Mouse (Mus musculus): Measurements from ENCODE around the gene Itga11. TPM values are rescaled to one million over a fixed set of nuclear protein-coding genes. Genes with fewer than 3 reads are reported as not detected.

Itga11 gene
- polyA plus RNA-seq, 1 experiment from 2014 or later, result 0.82 TPM

DNA sequence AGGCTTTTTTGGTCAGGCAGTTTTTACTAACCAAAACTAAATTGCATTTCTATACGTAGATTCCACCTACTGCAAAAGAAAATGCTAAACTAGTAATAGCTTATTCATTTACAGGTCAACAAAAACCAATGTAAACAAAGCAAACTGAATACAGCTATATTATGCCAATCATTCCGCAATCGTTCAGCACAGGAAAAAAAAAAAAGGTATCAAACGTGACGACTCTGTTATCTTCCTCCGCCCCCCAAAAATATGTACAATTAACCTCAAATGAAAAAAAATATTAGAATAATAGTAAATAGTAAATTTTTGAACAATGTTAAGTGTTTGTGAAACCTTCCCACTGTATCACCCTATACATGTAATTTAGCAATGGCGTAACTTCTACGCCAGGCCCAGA, 132.5 kb downstream of the Itga11 start:
- Histone ChIP-seq H3K9ac (replicated peaks; ENCODE audit: low read length) (peak overlapping the region; percentile 94), H3K27me3 (ENCODE audit: insufficient read depth, low read length) (no peaks in the 10 kb centered on the region), H3K4me2 (replicated peaks; ENCODE audit: low read depth, low read length) (peak overlapping the region; percentile 90), H3K4me3 (ENCODE audit: low read length) (peak overlapping the region; percentile 93), H3K4me1 (ENCODE audit: insufficient read depth, low read length) (peaks cover 29% of the 10 kb centered on the region), H3K27ac (ENCODE audit: low read length) (no peak overlapping the region), H3K36me3 (ENCODE audit: insufficient read depth, low read length) (no peaks in the 10 kb centered on the region), H3K9me3 (ENCODE audit: low read length) (no peaks in the 10 kb centered on the region)
- ATAC-seq (ENCODE audit: low FRiP score, low TSS enrichment), result no peak
- 18% methylated on average over 8 of the region's 8 CpGs for WGBS

DNA sequence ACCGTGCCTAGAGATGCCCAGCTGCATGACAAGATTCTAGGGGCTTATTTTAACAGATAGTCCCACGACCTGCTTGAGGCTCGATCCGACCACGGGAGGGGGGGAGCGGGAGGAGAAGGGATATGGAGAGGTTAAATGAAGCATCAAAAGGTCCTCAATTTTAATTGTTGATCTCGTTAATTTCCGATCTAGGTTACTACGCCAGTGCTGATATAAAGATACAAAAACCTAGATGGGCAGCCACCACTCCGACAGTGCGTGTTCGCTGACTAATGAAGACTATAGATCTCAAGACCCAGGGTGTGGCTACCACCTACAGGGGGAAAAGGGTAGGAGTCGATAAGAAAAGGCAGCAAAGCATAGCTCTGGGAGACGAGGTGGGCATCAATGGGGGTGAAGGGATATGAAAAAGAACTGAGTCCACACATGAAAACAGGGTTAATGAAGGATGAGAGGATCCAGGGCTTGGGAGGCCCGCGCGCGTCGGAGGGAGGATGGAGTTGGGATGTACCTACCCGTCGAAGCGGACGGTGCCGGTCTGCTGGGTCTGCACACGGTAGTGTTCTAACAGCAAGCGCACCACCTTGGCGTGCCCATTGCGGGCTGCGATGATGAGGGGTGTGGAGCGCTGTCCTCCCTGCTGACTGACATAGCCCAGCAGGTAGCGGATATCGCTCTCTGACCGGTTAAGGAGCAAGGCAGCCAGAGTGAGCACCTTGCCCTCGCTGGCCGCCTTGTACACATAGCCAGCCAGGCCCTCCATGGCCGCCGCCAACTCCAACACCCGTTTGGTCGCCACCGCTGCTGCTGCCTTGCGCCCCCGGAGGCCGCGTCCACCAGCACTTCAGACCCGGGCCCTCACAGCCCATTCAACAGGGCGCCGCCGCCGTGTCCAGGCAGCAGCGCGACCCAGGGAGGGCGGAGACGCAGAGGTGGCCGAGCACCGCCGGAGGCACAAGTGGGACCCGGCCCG, 133.2 kb downstream of the Itga11 start:
- WGBS, result under 1% methylated on average over 58 of the region's 58 CpGs

DNA sequence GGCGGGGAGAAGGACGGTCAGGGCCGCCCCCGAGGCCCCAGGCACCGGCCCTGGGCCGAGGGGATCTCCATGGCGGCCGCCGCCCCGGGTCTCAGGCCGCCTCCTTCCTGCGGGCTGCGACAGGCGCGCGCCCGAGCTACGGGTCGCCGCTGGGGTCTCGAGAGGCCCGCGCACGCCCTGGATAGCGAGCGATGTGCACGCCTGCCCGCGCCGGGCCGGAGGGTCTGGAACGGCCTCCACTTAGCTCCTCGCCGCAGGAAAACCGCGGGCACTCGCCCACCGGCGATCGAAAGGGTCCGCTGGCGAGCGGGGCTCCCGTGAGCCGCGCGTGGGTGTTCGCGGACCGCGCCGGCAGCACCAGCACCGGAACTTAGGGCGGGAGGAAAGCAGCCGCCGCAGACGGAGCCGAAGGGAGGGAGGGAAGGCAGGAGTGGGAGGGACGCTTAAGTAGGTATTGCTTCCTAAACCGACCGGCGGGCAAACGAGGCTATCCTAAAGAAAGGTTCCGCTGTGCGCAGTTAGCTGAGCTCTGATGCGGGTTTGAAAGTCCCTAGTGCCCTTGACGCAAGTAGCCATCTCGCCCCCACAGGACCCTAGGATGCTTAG, 134.0 kb downstream of the Itga11 start, which contains the start of gene Fem1b:
Gene Fem1b (minus strand): TSS at position 419 of the 606 bp plus-strand sequence.
- WGBS, result under 1% methylated on average over 68 of the region's 68 CpGs
- no peaks in the 10 kb centered on the region for H3K36me3 ChIP-seq (ENCODE audit: insufficient read depth, low read length)
- peak within 1 kb of the TSS; percentile 98 for H3K27ac ChIP-seq (ENCODE audit: low read length)
- peak; percentile 95 for ATAC-seq (ENCODE audit: low FRiP score, low TSS enrichment)
- peak within 1 kb of the TSS; percentile 94 for H3K9ac ChIP-seq (replicated peaks; ENCODE audit: low read length)
- H3K4me2 ChIP-seq (replicated peaks; ENCODE audit: low read depth, low read length), result peak within 1 kb of the TSS; percentile 90
- peaks cover 29% of the 10 kb centered on the region for H3K4me1 ChIP-seq (ENCODE audit: insufficient read depth, low read length)
- no peaks in the 10 kb centered on the region for H3K9me3 ChIP-seq (ENCODE audit: low read length)
- H3K27me3 ChIP-seq (ENCODE audit: insufficient read depth, low read length), result no peaks in the 10 kb centered on the region
- H3K4me3 ChIP-seq (ENCODE audit: low read length), result peak within 1 kb of the TSS; percentile 93

More for the DNA sequence above, 133.2 kb downstream of the Itga11 start:
- Histone ChIP-seq H3K27me3 (ENCODE audit: insufficient read depth, low read length) (no peaks in the 10 kb centered on the region), H3K9ac (replicated peaks; ENCODE audit: low read length) (peak overlapping the region; percentile 94), H3K9me3 (ENCODE audit: low read length) (no peaks in the 10 kb centered on the region), H3K4me2 (replicated peaks; ENCODE audit: low read depth, low read length) (peak overlapping the region; percentile 90), H3K27ac (ENCODE audit: low read length) (peak overlapping the region; percentile 98), H3K4me1 (ENCODE audit: insufficient read depth, low read length) (peaks cover 29% of the 10 kb centered on the region), H3K36me3 (ENCODE audit: insufficient read depth, low read length) (no peaks in the 10 kb centered on the region), H3K4me3 (ENCODE audit: low read length) (peak overlapping the region; percentile 93)
- peak; percentile 78 for ATAC-seq (ENCODE audit: low FRiP score, low TSS enrichment)

GRCm38 (mm10) chr9:62812216-62813049, 134.8 kb downstream of the Itga11 start:
- Histone ChIP-seq H3K36me3 (ENCODE audit: insufficient read depth, low read length) (no peaks in the 10 kb centered on the region), H3K27me3 (ENCODE audit: insufficient read depth, low read length) (no peaks in the 10 kb centered on the region), H3K9me3 (ENCODE audit: low read length) (no peaks in the 10 kb centered on the region), H3K4me2 (replicated peaks; ENCODE audit: low read depth, low read length) (peak overlapping the region; percentile 90), H3K4me3 (ENCODE audit: low read length) (peak overlapping the region; percentile 93), H3K4me1 (ENCODE audit: insufficient read depth, low read length) (peaks cover 29% of the 10 kb centered on the region), H3K9ac (replicated peaks; ENCODE audit: low read length) (peak overlapping the region; percentile 94), H3K27ac (ENCODE audit: low read length) (peak overlapping the region; percentile 98)
- WGBS, result 19% methylated on average over 14 of the region's 14 CpGs
- ATAC-seq (ENCODE audit: low FRiP score, low TSS enrichment), result 0 out of 2 replicates have a peak, but pooled peaks have one; percentile 33

- 90% methylated on average over 2 of the region's 2 CpGs for WGBS
- no peak for ATAC-seq (ENCODE audit: low FRiP score, low TSS enrichment)
These were observed 137.1 kb downstream of the Itga11 start for GRCm38 (mm10) chr9:62814751-62815150.

DNA sequence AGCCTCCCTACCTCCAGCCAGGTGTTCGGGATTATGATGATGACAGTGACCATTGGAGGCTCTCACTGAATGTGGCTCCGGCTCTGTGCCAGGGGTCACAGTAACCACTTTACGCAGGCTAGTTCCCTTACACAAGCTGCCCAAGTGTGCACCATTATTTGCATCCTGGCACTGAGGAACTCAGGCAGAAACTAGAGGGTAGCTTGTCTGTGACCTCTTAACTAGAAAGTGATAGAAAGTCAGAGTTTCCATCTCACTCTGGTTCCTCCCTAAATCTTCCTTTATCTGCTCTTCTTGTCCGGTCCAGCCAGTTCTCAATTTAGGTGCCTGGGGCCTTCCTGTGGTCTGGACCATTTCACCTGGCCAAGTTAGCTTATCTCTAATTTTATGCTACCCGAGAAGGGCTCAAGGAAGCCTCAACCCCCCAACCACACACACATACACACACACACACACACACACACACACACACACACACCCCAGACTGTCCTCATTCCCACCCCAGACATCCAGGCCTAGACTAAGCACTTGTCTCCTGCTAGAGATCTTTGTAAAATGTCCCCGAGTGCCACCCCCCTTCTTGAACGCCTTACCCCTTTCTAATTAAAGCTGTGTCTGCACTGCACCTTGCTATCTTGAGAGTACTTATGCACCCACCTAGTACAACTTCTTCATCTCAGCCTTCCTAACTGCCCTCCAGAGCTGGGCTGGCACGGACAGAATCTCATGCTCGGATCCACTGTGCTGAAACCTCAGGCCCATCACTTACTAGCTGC, 138.9 kb downstream of the Itga11 start:
- no peaks in the 10 kb centered on the region for H3K36me3 ChIP-seq (ENCODE audit: insufficient read depth, low read length)
- H3K4me3 ChIP-seq (ENCODE audit: low read length), result no peak overlapping the region
- H3K27ac ChIP-seq (ENCODE audit: low read length), result no peak overlapping the region
- no peaks in the 10 kb centered on the region for H3K9me3 ChIP-seq (ENCODE audit: low read length)
- H3K4me1 ChIP-seq (ENCODE audit: insufficient read depth, low read length), result peaks cover 6% of the 10 kb centered on the region
- no peak overlapping the region for H3K4me2 ChIP-seq (replicated peaks; ENCODE audit: low read depth, low read length)
- no peak for ATAC-seq (ENCODE audit: low FRiP score, low TSS enrichment)
- WGBS, result 84% methylated on average over 9 of the region's 9 CpGs
- no peaks in the 10 kb centered on the region for H3K27me3 ChIP-seq (ENCODE audit: insufficient read depth, low read length)
- H3K9ac ChIP-seq (replicated peaks; ENCODE audit: low read length), result no peak overlapping the region

More at GRCm38 (mm10) chr9:62814751-62815150, 137.1 kb downstream of the Itga11 start:
- Histone ChIP-seq H3K27ac (ENCODE audit: low read length) (no peak overlapping the region), H3K27me3 (ENCODE audit: insufficient read depth, low read length) (no peaks in the 10 kb centered on the region), H3K4me3 (ENCODE audit: low read length) (no peak overlapping the region), H3K4me2 (replicated peaks; ENCODE audit: low read depth, low read length) (no peak overlapping the region), H3K9ac (replicated peaks; ENCODE audit: low read length) (no peak overlapping the region), H3K36me3 (ENCODE audit: insufficient read depth, low read length) (no peaks in the 10 kb centered on the region), H3K4me1 (ENCODE audit: insufficient read depth, low read length) (peaks cover 14% of the 10 kb centered on the region), H3K9me3 (ENCODE audit: low read length) (no peaks in the 10 kb centered on the region)

- H3K27me3 ChIP-seq (ENCODE audit: insufficient read depth, low read length), result no peaks in the 10 kb centered on the region
- H3K4me3 ChIP-seq (ENCODE audit: low read length), result no peak overlapping the region
- no peaks in the 10 kb centered on the region for H3K9me3 ChIP-seq (ENCODE audit: low read length)
- ATAC-seq (ENCODE audit: low FRiP score, low TSS enrichment), result no peak
- H3K4me1 ChIP-seq (ENCODE audit: insufficient read depth, low read length), result peaks cover 6% of the 10 kb centered on the region
- H3K9ac ChIP-seq (replicated peaks; ENCODE audit: low read length), result no peak overlapping the region
- no peaks in the 10 kb centered on the region for H3K36me3 ChIP-seq (ENCODE audit: insufficient read depth, low read length)
- H3K27ac ChIP-seq (ENCODE audit: low read length), result no peak overlapping the region
- no peak overlapping the region for H3K4me2 ChIP-seq (replicated peaks; ENCODE audit: low read depth, low read length)
- 74% methylated on average over 12 of the region's 12 CpGs for WGBS
These were observed 139.5 kb downstream of the Itga11 start for GRCm38 (mm10) chr9:62817099-62817571.

DNA sequence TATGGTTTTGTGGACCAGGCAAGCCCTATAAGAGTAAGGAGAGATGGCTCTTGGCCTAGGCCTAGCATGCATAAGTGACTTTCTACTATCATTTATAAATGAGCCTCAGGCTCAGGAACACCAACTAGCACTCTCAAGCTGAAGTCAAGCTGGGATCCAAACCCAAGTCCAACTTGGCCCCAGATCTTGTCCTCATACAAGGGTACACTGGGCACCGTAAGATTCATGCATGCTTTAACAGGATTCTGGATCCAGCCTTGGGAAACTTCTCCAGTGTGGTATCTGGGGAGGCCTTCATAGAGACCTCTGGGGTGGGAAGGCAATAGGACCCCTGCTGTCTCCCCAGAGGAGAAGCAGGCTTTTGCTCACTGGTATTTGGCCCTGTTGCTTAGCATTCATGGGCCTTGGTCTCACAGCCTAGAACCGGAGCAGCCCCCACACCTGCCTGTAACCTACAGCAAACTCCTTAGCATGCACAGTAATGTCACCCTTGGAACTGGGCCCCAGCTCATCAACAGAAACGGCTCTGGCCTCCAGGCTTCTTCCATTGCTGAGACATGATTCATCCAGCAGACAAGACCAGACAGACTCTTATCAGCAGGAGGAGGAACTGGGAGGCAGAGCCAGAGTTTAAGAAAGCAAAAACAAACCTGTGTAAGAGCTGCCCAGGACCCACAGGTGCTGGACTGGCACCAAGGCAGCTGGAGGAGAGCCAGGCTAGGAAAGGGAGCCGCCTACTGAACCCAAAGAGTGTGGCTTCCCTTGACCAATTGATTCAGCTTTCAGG, 140.4 kb downstream of the Itga11 start:
- Histone ChIP-seq H3K4me2 (replicated peaks; ENCODE audit: low read depth, low read length) (no peak overlapping the region), H3K4me1 (ENCODE audit: insufficient read depth, low read length) (no peaks in the 10 kb centered on the region), H3K9ac (replicated peaks; ENCODE audit: low read length) (no peak overlapping the region; the same call in 1 of the 2 replicates), H3K36me3 (ENCODE audit: insufficient read depth, low read length) (no peaks in the 10 kb centered on the region), H3K9me3 (ENCODE audit: low read length) (no peaks in the 10 kb centered on the region), H3K27ac (ENCODE audit: low read length) (no peak overlapping the region), H3K4me3 (ENCODE audit: low read length) (no peak overlapping the region), H3K27me3 (ENCODE audit: insufficient read depth, low read length) (no peaks in the 10 kb centered on the region)
- no peak for ATAC-seq (ENCODE audit: low FRiP score, low TSS enrichment)
- WGBS, result 83% methylated on average over 4 of the region's 4 CpGs

All from kidney, embryonic 16.5 days (tissue).